Mouse (Mus musculus): ENCODE measurements at regions not wholly inside any gene's neighbourhood (a gene's known extent, or its start where the extent isn't known, plus 50 kb on each side); places are given as distances from the start of the nearest gene placed in this dataset.
A peak's percentile ranks its signal among the peaks of the same experiment; 100 is the strongest.

DNA sequence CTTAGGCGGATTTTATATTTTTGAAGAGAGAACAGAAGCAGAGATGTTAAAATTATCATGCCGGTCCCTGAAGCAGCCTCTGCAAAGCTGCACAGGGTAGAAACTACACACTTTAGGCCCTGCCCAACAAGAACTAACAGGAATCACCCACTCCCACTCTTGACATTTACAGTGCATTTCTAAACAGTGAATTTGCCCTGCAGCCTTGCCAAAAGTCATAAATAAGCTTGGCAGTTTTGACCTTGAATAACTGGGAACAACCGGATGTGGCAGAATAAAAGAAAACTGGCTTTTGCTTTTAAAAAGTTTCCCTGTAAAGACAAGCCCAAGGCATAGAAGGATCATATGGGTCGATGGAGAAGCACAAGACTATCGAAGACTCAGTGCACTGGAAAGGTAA lies 460.1 kb upstream of the Grid2 start:
- peak in 1 of 2 experiments; percentile 7 for DNase-seq (ENCODE audit: low spot score in 2 of 2)
